Mouse (Mus musculus): ENCODE data around the gene Ttc38.

Ttc38 gene

GRCm38 (mm10) chr15:85831954-85832590 is at the start of gene Ttc38:
Gene Ttc38 (plus strand): TSS chr15:85832306.
- peak; percentile 49 for DNase-seq (ENCODE audit: low read depth, low spot score)

DNA sequence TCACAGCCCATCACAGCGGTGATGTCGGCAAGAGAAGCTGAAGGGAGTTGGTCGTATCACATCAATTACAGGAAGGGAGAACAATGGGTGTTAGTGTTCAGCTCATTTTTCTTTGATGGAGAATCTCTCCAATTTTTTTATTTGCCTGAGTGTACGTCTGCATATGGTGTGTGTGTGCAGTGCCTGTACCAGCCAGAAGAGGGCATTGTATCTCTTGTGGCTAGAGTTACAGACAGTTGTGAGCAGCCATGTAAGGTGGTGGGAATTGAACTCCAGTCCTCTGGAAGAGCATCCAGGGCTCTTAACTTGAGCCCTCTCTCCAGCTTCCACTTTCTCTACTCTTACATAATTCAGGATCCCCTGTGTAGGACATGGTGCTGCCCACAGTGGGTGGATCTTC is 49.0 kb upstream of the Ttc38 start:
- DNase-seq (ENCODE audit: low read depth, low spot score), result no peak

DNA sequence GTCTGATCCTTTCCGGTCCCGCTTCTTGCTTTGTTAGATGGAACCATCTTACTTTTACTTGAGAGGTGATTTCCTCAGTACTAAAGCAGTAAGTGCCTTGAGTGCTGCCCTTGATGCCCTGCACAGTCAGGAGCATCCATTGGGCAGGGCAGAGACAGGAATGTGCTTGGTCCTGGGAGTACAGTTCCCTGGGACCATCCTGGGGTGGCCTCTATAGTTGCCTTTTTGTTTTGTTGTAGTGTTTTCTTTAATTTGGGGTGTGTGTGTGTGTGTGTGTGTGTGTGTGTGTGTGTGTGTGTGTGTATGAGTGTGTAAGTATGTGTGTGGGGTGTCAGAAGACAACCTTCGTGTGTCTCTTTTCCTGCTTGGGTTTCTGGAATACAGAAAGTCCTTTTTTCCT is 47.8 kb upstream of the Ttc38 start:
- no peak for DNase-seq (ENCODE audit: low read depth, low spot score)

DNA sequence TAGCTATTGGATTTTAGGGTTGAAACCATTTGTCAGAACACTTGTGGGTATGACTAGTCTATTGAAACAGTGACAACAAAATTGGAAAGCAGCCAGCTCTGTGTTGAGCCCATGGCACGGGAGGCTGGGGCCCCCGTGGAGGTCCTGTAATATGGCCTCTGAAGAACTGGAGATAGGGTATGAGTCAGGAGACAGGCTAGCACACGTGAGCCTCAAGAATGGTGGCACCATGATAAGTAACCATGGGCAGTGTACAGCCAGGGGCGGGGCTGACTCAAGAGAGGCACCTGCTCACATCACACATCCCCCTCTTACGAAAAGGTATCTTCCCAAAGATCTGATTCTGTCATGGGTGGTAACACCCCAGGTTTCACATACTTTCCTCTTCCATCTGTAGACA is 45.4 kb upstream of the Ttc38 start:
- DNase-seq (ENCODE audit: low read depth, low spot score), result no peak

GRCm38 (mm10) chr15:85787482-85787881 is 44.6 kb upstream of the Ttc38 start:
- no peak for DNase-seq (ENCODE audit: low read depth, low spot score)

GRCm38 (mm10) chr15:85788051-85788450 is 44.1 kb upstream of the Ttc38 start:
- no peak for DNase-seq (ENCODE audit: low read depth, low spot score)

DNA sequence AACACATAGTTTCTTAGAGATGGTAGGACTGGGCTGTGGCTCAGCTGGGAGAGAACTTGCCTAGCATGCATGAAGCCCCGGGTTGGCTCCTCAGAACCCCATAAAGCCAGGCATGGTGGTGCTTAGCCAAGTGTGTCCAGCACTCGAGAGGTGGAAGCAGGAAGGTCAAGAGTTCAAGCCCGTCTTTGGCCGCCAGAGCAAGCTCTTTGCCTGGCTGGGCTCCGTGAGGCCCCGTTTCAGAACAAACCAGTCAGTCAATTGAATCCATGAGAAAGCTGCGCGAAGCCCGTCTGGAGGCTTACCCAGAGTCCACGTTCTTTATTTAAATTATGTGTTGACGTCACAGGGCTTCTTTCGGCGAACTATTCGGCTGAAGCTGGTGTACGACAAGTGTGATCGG is 43.5 kb upstream of the Ttc38 start:
- no peak for DNase-seq (ENCODE audit: low read depth, low spot score)

DNA sequence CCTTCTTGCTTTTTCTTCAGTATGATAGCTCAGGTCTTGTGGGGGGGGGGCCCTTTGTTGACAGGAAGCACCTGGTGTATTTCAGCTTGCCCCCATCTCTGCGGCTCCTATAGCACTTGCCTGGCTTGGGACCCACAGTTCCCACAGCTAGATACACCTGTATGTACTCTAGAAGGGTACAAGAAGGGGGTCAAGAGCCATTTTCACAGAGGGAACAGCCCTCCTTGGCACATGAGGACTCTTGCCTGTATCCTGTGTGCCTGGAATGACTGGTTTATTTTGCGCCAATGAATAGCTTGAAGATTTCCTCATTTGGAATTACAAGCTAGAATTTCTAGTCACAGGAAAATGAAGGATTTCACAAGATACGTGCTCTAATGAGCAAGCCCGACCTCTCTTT is 40.7 kb upstream of the Ttc38 start:
- no peak for DNase-seq (ENCODE audit: low read depth, low spot score)

DNA sequence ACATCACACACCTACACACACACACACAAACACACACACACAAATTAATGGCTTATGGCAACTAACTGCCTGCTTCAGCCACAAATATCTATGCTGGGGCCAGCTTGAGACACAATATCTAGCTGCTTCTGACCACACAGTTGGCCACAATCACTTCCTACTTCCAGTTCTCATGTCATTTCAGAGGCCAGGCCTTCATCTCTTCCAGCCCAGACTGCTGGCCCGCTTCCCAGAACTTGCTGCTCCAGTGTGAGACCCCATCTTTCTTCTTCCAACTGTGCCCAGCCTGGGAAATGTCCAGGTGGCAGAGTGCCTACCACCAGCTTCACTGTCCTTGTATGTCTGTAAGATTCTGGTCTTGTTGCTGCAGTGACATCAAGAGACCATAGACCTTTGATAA is 39.3 kb upstream of the Ttc38 start:
- peak; percentile 34 for DNase-seq (ENCODE audit: low read depth, low spot score)

DNA sequence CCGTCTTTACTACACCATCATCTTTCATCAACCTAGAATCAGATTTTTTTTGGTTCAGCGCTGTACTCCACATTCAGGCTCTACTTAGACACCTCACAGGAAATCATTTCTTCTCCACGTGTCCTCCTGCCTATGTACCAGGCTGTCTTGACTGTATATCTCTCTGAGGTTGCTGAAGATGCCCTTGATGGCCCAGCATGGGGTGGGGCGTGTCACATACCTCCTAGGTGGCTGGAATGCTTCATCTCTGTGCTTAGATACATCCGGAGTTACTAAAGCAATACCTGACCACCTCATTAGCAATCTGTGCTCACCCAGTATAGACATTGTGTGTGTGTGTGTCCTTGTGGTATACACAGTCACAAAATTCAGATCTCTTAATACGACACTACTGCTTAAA is 36.6 kb upstream of the Ttc38 start:
- DNase-seq (ENCODE audit: low read depth, low spot score), result no peak

DNA sequence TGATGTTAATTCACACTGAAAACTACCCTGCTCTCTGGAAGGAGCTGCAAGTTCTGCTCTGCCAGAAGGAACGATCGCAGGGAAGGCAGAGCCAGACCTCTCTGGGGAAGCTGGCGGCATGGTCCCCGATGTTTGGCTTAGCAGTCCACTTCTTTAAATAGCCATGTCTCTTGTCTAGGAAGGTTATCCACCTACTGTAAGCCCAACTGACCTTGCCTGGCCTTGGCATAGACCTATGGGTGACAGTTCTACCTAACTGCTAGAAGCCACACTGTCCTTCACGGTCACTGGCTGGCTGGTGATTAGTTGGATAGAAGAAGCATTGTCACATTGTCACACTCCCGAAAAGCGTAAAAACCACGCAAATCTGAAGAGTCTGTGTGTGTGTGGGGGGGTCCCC is 33.4 kb upstream of the Ttc38 start:
- DNase-seq (ENCODE audit: low read depth, low spot score), result no peak

GRCm38 (mm10) chr15:85802931-85803330 is 29.2 kb upstream of the Ttc38 start:
- peak; percentile 8 for DNase-seq (ENCODE audit: low read depth, low spot score)

- DNase-seq (ENCODE audit: low read depth, low spot score), result no peak
Observed at GRCm38 (mm10) chr15:85806886-85807285, 25.2 kb upstream of the Ttc38 start.

- no peak for DNase-seq (ENCODE audit: low read depth, low spot score)
Observed at GRCm38 (mm10) chr15:85807404-85807803, 24.7 kb upstream of the Ttc38 start.

DNA sequence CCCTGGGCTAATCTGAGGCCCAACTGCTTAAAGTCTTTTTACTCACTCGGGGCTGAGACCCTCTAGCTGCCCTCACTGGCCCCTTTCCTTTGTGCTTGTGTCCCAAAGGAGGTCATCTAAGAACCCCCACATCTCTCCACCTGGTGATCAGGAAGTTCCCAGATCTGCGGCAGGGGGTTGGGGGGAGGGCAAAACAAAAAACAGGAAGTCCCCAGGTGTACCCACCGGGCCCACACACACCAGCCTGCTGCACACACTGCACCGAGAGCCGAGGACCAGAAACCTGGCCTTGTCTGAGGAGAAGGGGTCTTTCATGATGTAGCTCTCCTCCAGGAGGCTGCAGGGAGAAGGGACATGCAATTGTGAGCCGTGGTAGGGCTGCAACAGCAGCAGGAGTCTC is 24.1 kb upstream of the Ttc38 start:
- DNase-seq (ENCODE audit: low read depth, low spot score), result no peak

- DNase-seq (ENCODE audit: low read depth, low spot score), result no peak
Observed at GRCm38 (mm10) chr15:85808434-85808833, 23.7 kb upstream of the Ttc38 start.

DNA sequence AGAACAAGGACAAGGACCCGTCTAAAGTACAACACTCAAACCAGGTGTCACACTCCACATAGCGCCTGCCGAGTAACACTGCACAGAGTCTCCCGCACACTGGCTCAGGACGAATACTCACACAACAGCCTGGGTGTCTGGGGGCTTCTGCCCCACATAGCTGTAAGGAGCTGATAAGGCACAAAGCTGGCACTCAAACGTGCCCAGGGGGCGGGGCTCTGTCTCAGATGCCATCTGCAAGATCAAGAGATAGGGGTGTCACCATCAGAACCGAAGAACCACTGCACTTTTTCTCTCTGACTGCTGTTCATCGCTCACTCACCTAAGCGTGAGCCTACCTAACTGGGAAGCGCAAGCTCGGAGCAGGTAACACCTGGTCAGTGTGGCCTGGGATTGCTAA is 23.0 kb upstream of the Ttc38 start:
- no peak for DNase-seq (ENCODE audit: low read depth, low spot score)

DNA sequence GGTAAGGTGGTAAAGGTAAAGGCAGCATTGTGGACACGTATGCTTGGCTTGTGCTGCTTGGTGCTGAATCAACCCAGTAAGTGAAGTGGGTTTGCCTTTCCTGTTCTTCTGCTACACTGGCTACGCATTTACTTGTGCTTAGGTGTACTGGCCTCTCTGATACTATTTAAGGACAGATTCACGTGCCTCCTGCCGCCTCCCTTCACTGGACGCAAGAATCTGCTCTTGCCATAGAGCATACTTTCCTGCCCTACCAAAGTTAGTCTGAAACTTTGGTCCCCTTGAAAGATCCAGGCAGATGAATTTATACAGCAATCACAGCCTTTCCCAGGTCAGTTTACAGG is 21.7 kb upstream of the Ttc38 start:
- DNase-seq (ENCODE audit: low read depth, low spot score), result no peak

DNA sequence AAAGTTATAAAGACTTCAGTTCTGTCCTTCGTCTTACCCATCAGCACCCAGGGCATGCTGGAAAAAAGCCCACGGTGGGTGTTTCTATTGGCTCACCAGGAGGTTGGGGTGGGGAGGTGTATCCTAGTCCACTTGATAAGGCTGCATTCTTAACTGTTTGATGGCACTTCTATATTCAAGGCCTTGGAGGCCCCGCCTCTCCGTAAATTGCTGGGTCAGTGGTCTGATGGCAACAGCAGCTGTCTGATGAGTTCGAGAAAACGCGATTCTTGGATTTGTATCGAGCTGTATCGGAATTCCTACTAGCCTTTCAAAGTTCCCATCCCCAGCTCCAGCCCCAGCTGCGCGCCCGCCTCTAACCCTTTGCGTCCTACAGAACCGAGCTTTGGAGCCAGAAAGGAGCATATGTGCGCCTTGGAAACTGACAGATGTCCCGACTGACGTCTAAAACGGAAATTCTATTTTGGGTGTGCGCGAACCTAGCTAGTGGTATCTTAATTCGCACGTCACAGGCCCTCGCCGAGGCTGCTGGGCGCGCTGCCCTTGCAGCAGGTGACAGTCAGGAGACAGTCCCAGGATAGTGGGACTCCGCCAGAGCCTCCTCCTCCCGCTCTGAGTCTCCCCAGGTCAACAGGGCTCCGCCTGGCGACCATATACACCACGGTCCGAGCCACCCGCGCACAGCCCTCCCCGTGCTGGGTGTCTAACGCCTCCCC is 21.1 kb upstream of the Ttc38 start:
- DNase-seq (ENCODE audit: low read depth, low spot score), result peak; percentile 32

DNA sequence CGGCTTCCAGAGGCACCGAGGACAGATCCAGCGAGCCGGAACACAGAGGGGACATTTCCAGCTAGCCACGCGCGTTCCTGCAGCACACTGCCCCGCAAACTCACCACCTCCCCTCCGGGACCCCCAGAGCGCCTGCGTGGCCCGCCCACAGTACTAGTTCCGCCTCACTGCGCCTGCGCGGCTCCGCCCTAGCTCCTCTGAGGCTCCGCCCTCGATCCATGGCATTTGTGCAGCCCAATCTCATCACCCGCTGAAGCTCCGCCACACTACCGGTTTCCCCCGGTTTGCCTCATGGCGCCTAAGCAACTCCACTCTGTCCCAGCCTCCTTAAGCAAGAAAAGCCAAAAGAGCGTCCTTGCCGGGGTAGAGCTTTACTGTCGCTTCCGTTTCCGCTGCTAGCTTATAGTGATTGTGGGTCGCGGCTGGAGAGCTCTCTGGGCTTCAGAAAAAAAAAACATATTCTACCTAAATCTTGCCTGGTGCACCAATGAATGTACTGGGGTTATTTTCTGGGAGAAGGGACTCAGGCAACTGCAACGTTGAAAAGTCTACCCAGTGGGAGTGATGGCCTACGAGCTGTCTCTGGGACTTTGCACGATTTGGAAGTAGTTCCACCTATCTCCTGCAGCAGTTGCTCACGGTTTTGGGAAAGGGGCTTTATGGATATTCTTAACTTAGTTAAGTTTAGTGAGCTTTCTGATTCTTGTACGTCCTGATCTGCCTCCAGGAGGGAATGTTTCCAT is 20.4 kb upstream of the Ttc38 start, which contains the start of gene Cdpf1:
Cdpf1 (minus strand) TSS at position 163 of the 743 bp plus-strand sequence.
- peak; percentile 95 for DNase-seq (ENCODE audit: low read depth, low spot score)

GRCm38 (mm10) chr15:85813428-85813827 is 18.7 kb upstream of the Ttc38 start:
- no peak for DNase-seq (ENCODE audit: low read depth, low spot score)

DNA sequence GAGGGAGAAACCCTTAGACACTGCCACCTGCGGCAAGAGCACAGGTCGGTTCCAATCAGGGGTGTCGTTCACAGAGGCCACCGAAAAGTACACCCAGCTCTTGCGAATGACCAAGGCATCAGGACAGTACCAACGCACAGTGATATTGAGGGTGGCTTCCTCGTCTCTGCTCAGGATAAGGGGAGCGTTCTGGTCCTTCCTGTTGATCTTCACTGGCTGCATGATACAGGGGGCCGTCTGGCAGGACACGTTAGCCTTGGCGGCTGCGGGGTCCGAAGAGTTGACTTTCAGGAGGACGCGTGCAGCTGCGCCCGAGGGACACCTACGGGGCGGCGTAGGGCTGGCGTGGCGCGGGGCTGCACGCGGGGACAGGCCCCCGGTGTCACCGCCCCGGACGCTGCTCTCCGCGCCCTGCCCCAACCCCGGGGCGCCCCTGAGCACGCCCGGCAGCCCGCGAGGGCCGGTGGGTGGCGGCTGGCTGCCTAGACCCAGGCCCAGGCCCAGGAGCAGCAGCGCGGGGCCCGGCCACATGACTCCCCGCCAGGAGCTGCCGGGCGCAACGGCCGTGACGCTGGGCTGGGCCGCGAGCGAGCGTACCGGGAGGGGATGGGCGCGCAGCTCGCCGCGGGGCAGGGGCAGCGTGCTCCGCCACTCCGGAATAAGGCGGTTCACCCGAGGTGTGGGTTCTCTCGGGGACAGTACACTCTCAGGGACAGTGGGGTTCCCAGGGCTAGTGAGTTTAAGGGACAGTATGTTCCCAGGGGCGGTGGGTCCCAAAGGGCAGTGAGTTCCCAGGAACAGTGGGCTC is 10.7 kb upstream of the Ttc38 start, which contains the start of gene Pkdrej:
Pkdrej (minus strand) TSS at position 532 of the 808 bp plus-strand sequence.
- DNase-seq (ENCODE audit: low read depth, low spot score), result no peak
